In genomic region chr5:121009811-121010569, GRCm38 (mm10) we compare ENCODE assay signal across 10 mouse cellular contexts. TPM values are rescaled to one million over a fixed set of nuclear protein-coding genes. Genes with fewer than 3 reads are reported as not detected.
DNase-seq lines count a peak whose midpoint lies in the region; ATAC-seq and TF ChIP-seq lines count a peak whose summit lies in the region.
"Had no signal": no experiment of that assay in that cellular context is flagged by ENCODE, and none has a peak within 500 bp of the region (broad histone marks: within the 10 kb centered on the region; RNA-seq: fewer than 3 reads in every experiment).

Gene Rph3a, minus strand, starts transcription at chr5:121010092.

- peaks cover 4% of the 10 kb centered on the region for H3K9me3 ChIP-seq in CH12.LX (replicated peaks; ENCODE audit: low read length)
- H3K9me3 ChIP-seq in hindbrain, embryonic 12.5 days (replicated peaks) = no peaks in the 10 kb centered on the region
- no peaks in the 10 kb centered on the region for H3K9me3 ChIP-seq in liver, postnatal 0 days (ENCODE audit: low read length)
- H3K9me3 ChIP-seq: G1E; liver, embryonic 15.5 days had no signal

- peak; percentile 36 for TF ChIP-seq RAD21 in CH12.LX (IDR thresholded peaks at IDR 0.05; ENCODE audit: low read depth, low read length)

- 66% methylated on average over 12 of the region's 12 CpGs for whole genome bisulfite sequencing in hindbrain, embryonic 12.5 days
- WGBS in liver, postnatal 0 days (ENCODE audit: insufficient replicate concordance) = 61% methylated on average over 12 of the region's 12 CpGs

- DNase-seq in CH12.LX (ENCODE audit: extremely low read depth) = peak; percentile 78
- DNase-seq in brain, adult 2 months (ENCODE audit: low read depth, low spot score) = peak; percentile 77
- peak in 1 of 2 experiments; percentile 54 for DNase-seq in left cerebral cortex, postnatal 36 days (ENCODE audit: low spot score in 2 of 2)
- no peak for DNase-seq in liver, postnatal 0 days
- DNase-seq in adrenal gland, adult 18-20 months (ENCODE audit: low spot score in 2 of 2) = no peak
- no peak for DNase-seq in urinary bladder, adult 18-20 months (ENCODE audit: low spot score in 2 of 2)

- H3K4me2 ChIP-seq in CH12.LX (ENCODE audit: insufficient read depth, low read depth, poor library complexity, severe bottlenecking) = peak within 1 kb of the TSS; percentile 66
- H3K4me2 ChIP-seq in hindbrain, embryonic 12.5 days (replicated peaks) = peak within 1 kb of the TSS; percentile 60
- H3K4me2 ChIP-seq in liver, postnatal 0 days (ENCODE audit: low read depth, low read length) = no peak within 1 kb of the TSS
- H3K4me2 ChIP-seq: liver, embryonic 15.5 days had no signal

- in situ Hi-C loops in CH12.LX (cut with MboI; ENCODE audit: low pct_ligation_motif_present, low pct_unique_long_range_greater_than_20kb, low sequenced_read_pairs) = no loop called here

- peak within 1 kb of the TSS in 1 of 3 experiments; percentile 14 for H3K4me3 ChIP-seq in CH12.LX (replicated peaks in 1 of 3; ENCODE audit: low read depth in 2 of 3, low read length in 2 of 3, poor library complexity in 1 of 3)
- H3K4me3 ChIP-seq in hindbrain, embryonic 12.5 days = peak within 1 kb of the TSS; percentile 34
- no peak within 1 kb of the TSS for H3K4me3 ChIP-seq in liver, postnatal 0 days (ENCODE audit: low read depth, low read length)
- H3K4me3 ChIP-seq: liver, embryonic 15.5 days had no signal

- no peak within 1 kb of the TSS for H3K9ac ChIP-seq in CH12.LX (ENCODE audit: insufficient read depth, low read depth)
- H3K9ac ChIP-seq in hindbrain, embryonic 12.5 days = peak within 1 kb of the TSS; percentile 46; the same call in 1 of the 2 replicates
- no peak within 1 kb of the TSS for H3K9ac ChIP-seq in liver, postnatal 0 days (replicated peaks)
- H3K9ac ChIP-seq: liver, embryonic 15.5 days had no signal

- peaks cover 65% of the 10 kb centered on the region for H3K27me3 ChIP-seq in CH12.LX (replicated peaks)
- peaks cover 14% of the 10 kb centered on the region; the same call in 1 of the 2 replicates for H3K27me3 ChIP-seq in hindbrain, embryonic 12.5 days
- peaks cover 12% of the 10 kb centered on the region; the same call in 1 of the 2 replicates for H3K27me3 ChIP-seq in liver, postnatal 0 days (ENCODE audit: insufficient read depth, low read length)

- intact Hi-C loops in left cerebral cortex, postnatal 36 days (cut with DNase I) = loop anchor here (5.0 kb wide), 1 partner anchor 107 kb away; no protein-coding TSS in a partner anchor

- no peak for TF ChIP-seq POLR2A in CH12.LX (IDR thresholded peaks at IDR 0.05; ENCODE audit: low read depth, low read length)

- peak; percentile 81 for TF ChIP-seq EP300 in CH12.LX (IDR thresholded peaks at IDR 0.05; ENCODE audit: low read length)
- TF ChIP-seq EP300 in liver, postnatal 0 days (IDR thresholded peaks at IDR 0.05; ENCODE audit: low read depth) = no peak

- no peaks in the 10 kb centered on the region for H3K36me3 ChIP-seq in CH12.LX (replicated peaks in 1 of 2; ENCODE audit: control insufficient read depth in 1 of 2, insufficient read depth in 1 of 2, low read length in 1 of 2)
- no peaks in the 10 kb centered on the region for H3K36me3 ChIP-seq in hindbrain, embryonic 12.5 days
- H3K36me3 ChIP-seq in liver, postnatal 0 days (replicated peaks; ENCODE audit: insufficient read depth, low read length) = no peaks in the 10 kb centered on the region
- H3K36me3 ChIP-seq: G1E; liver, embryonic 15.5 days had no signal

- dilution Hi-C loops in CH12.LX (cut with MboI; ENCODE audit: extremely low pct_ligation_motif_present, extremely low pct_unique_long_range_greater_than_20kb, low sequenced_read_pairs) = no loop called here

- no peaks in the 10 kb centered on the region for H3K79me2 ChIP-seq in CH12.LX (replicated peaks; ENCODE audit: control insufficient read depth, extremely low read depth, insufficient read depth, poor library complexity, severe bottlenecking)

- TF ChIP-seq CTCF in CH12.LX (conservative IDR thresholded peaks at IDR 0.05 in 1 of 2, IDR thresholded peaks at IDR 0.05 in 1 of 2; ENCODE audit: low read depth in 2 of 2, low read length in 2 of 2) = peak in 1 of 2 experiments; percentile 54; a peak in 2 of 4 replicates
- TF ChIP-seq CTCF in liver, postnatal 0 days (IDR thresholded peaks at IDR 0.05; ENCODE audit: low read depth) = no peak

- H3K4me1 ChIP-seq in CH12.LX (ENCODE audit: control insufficient read depth in 1 of 2, insufficient read depth in 2 of 2) = peaks cover 17 to 38% of the 10 kb centered on the region in 2 experiments
- H3K4me1 ChIP-seq in hindbrain, embryonic 12.5 days = peaks cover 23% of the 10 kb centered on the region
- H3K4me1 ChIP-seq in liver, postnatal 0 days (ENCODE audit: insufficient read depth) = no peaks in the 10 kb centered on the region
- H3K4me1 ChIP-seq: liver, embryonic 15.5 days had no signal

- ATAC-seq in hindbrain, embryonic 12.5 days (ENCODE audit: low FRiP score) = no peak
- no peak for ATAC-seq in liver, postnatal 0 days

- no peak within 1 kb of the TSS for H3K27ac ChIP-seq in CH12.LX (ENCODE audit: insufficient read depth, low read depth)
- peak within 1 kb of the TSS; percentile 52; the same call in 1 of the 2 replicates for H3K27ac ChIP-seq in hindbrain, embryonic 12.5 days
- H3K27ac ChIP-seq in liver, postnatal 0 days (ENCODE audit: low read depth) = no peak within 1 kb of the TSS
- H3K27ac ChIP-seq: liver, embryonic 15.5 days had no signal

TF ChIP-seq in CH12.LX, 34 proteins besides CTCF, POLR2A, EP300 and RAD21:
- TF ChIP-seq SMC3 (IDR thresholded peaks at IDR 0.05; ENCODE audit: low read depth, low read length) = peak; percentile 25
- TF ChIP-seq ETS1 (conservative IDR thresholded peaks at IDR 0.05; ENCODE audit: low read depth, low read length) = no peak; the same call in none of the 2 replicates
- TF ChIP-seq BHLHE40 (IDR thresholded peaks at IDR 0.05; ENCODE audit: low read depth, low read length) = peak; percentile 52
- TF ChIP-seq MAZ (IDR thresholded peaks at IDR 0.05; ENCODE audit: low read depth, low read length) = 0 out of 2 replicates have a peak, but pooled peaks have one; percentile 19
- no peak for TF ChIP-seq CHD1 (IDR thresholded peaks at IDR 0.05; ENCODE audit: low read depth, low read length)
- 0 out of 2 replicates have a peak, but pooled peaks have one; percentile 7 for TF ChIP-seq ZNF384 (IDR thresholded peaks at IDR 0.05; ENCODE audit: low read depth, low read length)
- TF ChIP-seq IRF4 (IDR thresholded peaks at IDR 0.05; ENCODE audit: low read depth, low read length) = peak; percentile 52
- peak; percentile 57 for TF ChIP-seq TCF12 (IDR thresholded peaks at IDR 0.05; ENCODE audit: low read depth, low read length)
- no peak for TF ChIP-seq USF1 (IDR thresholded peaks at IDR 0.05; ENCODE audit: low read depth, low read length)
- TF ChIP-seq RCOR1 (conservative IDR thresholded peaks at IDR 0.05; ENCODE audit: low read depth, low read length) = 0 out of 2 replicates have a peak, but pooled peaks have one; percentile 66
- no peak for TF ChIP-seq POLR2AphosphoS2 (IDR thresholded peaks at IDR 0.05; ENCODE audit: low read depth, low read length)
- TF ChIP-seq MAFK (IDR thresholded peaks at IDR 0.05; ENCODE audit: insufficient replicate concordance, low read length) = 0 out of 2 replicates have a peak, but pooled peaks have one; percentile 64
- no peak for TF ChIP-seq KAT2A (IDR thresholded peaks at IDR 0.05; ENCODE audit: insufficient replicate concordance, low read length)
- no peak for TF ChIP-seq ZMIZ1 (IDR thresholded peaks at IDR 0.05; ENCODE audit: low read depth, low read length)
TF ChIP-seq in CH12.LX: peak in this region for 8.

RNA-seq across cellular contexts. Expression of gene Rph3a, which starts in this region (rescaled TPM):
- total RNA-seq in CH12.LX (2012; rRNA removed) = not detected in 2 replicates
- total RNA-seq in CH12.LX (2014; rRNA removed) = not detected in 2 replicates
- not detected in 2 replicates for polyA plus RNA-seq in CH12.LX (2012; ENCODE audit: insufficient read length, low read depth)
- 6.7 and 8.8 TPM in 2 replicates for polyA plus RNA-seq in hindbrain, embryonic 12.5 days (2016; fragmentation: Nextera tagmentation; extraction: Ambion mirVana)
- total RNA-seq in left cerebral cortex, postnatal 36 days (2021) = 100 to 1,000 TPM; 304 to 358 TPM
- 0.02 and 0.06 TPM in 2 replicates for polyA plus RNA-seq in liver, postnatal 0 days (2015; fragmentation: Nextera tagmentation; extraction: Ambion mirVana)
- 1 to 10 TPM; 3.3 to 3.6 TPM for total RNA-seq in adrenal gland, adult 18-20 months (2021)
- total RNA-seq: G1E had no signal
- polyA plus RNA-seq: G1E; heart, embryonic 16.5 days had no signal

Comparison
In these comparisons a context has a peak if more than half of its experiments do, and no peak if none do; other contexts are left out.
1. RNA of gene Rph3a (total RNA-seq): 304 to 358 TPM in left cerebral cortex, postnatal 36 days; 3.3 to 3.6 TPM in adrenal gland, adult 18-20 months and not detected in CH12.LX; every median in the first group is over 10 times any median in the second.
2. Peak in DNase-seq and H3K4me2 ChIP-seq in CH12.LX; RNA of the gene not detected or under 1 TPM.